Mouse (Mus musculus) cerebellum, postnatal 10 days (tissue): Measurements from ENCODE around the gene Pakap.

Experiments
- DNase-seq, 2 experiments: peaks; one replicate each; pipeline ENCODE4 v3.0.0; 2021; ENCODE audit warnings: mixed read lengths in 2 of 2

Gene Pakap

GRCm38 (mm10) chr4:57722296-57722695 is 154.3 kb downstream of the Pakap start:
- DNase-seq: no peak

- no peak for DNase-seq
These were observed 155.7 kb downstream of the Pakap start for GRCm38 (mm10) chr4:57723659-57724058.

GRCm38 (mm10) chr4:57725569-57725968 is 157.6 kb downstream of the Pakap start:
- no peak for DNase-seq

- DNase-seq: no peak
These were observed 160.7 kb downstream of the Pakap start for GRCm38 (mm10) chr4:57728611-57729183.

GRCm38 (mm10) chr4:57730047-57730446 is 162.1 kb downstream of the Pakap start:
- no peak for DNase-seq

GRCm38 (mm10) chr4:57730801-57731598 is 163.0 kb downstream of the Pakap start:
- DNase-seq: no peak

GRCm38 (mm10) chr4:57732351-57732750 is 164.4 kb downstream of the Pakap start:
- DNase-seq: no peak

GRCm38 (mm10) chr4:57733445-57733844 is 165.5 kb downstream of the Pakap start:
- peak; percentile 14 to 19 for DNase-seq

- DNase-seq: no peak
These were observed 167.4 kb downstream of the Pakap start for GRCm38 (mm10) chr4:57735426-57735825.

- no peak for DNase-seq
These were observed 171.0 kb downstream of the Pakap start for GRCm38 (mm10) chr4:57738856-57739552.

GRCm38 (mm10) chr4:57743325-57743929 is 175.4 kb downstream of the Pakap start:
- DNase-seq: no peak

GRCm38 (mm10) chr4:57750651-57751050 is 182.7 kb downstream of the Pakap start:
- no peak for DNase-seq

GRCm38 (mm10) chr4:57751054-57751453 is 183.1 kb downstream of the Pakap start:
- DNase-seq: no peak

- no peak for DNase-seq
These were observed 183.6 kb downstream of the Pakap start for GRCm38 (mm10) chr4:57751566-57751965.

GRCm38 (mm10) chr4:57755085-57755484 is 187.1 kb downstream of the Pakap start:
- DNase-seq: no peak

GRCm38 (mm10) chr4:57757997-57758396 is 190.0 kb downstream of the Pakap start:
- no peak for DNase-seq

GRCm38 (mm10) chr4:57762424-57762823 is 194.4 kb downstream of the Pakap start:
- no peak for DNase-seq

- DNase-seq: peak; percentile 11 to 41
These were observed 196.4 kb downstream of the Pakap start for GRCm38 (mm10) chr4:57764392-57764791.

GRCm38 (mm10) chr4:57764926-57765325 is 196.9 kb downstream of the Pakap start:
- no peak for DNase-seq

GRCm38 (mm10) chr4:57765806-57766205 is 197.8 kb downstream of the Pakap start:
- DNase-seq: no peak

- DNase-seq: no peak
These were observed 201.0 kb downstream of the Pakap start for GRCm38 (mm10) chr4:57769007-57769406.

- no peak for DNase-seq
These were observed 202.3 kb downstream of the Pakap start for GRCm38 (mm10) chr4:57770185-57770823.
